Mouse (Mus musculus) ES-Bruce4 (cell line): ENCODE measurements around the gene Uba1.

Experiments
- CTCF ChIP-seq: IDR thresholded peaks from one replicate; pipeline ENCODE4 v1.8.1; 2011; ENCODE audit warnings: low read depth, low read length
- EP300 ChIP-seq: IDR thresholded peaks from 2 replicates; pipeline ENCODE4 v1.6.1; 2011; ENCODE audit warnings: low read depth, low read length; ENCODE audit not compliant: insufficient read depth

- no peak for TF ChIP-seq EP300
- TF ChIP-seq CTCF: no peak
Measured at GRCm38 (mm10) chrX:20657593-20657992, 533 bp upstream of the Uba1 start.
